Mouse (Mus musculus) liver, embryonic 14.5 days (tissue): ENCODE data around the gene Gpatch2l.

ENCODE experiments used
- CTCF ChIP-seq: IDR thresholded peaks from 2 replicates; pipeline ENCODE4 v1.5.1; 2016; ENCODE audit warnings: antibody characterized with exemption, low read depth, control low read depth
- EP300 ChIP-seq: IDR thresholded peaks from 2 replicates; pipeline ENCODE4 v1.6.1; 2016; ENCODE audit warnings: antibody characterized with exemption, low read depth

GRCm38 (mm10) chr12:86274246-86274645 lies 32.6 kb downstream of the Gpatch2l start:
- no peak for TF ChIP-seq EP300
- TF ChIP-seq CTCF = no peak
